Mouse (Mus musculus) embryonic facial prominence, embryonic 14.5 days (tissue): ENCODE results near the gene Cgrrf1. TPM values are rescaled to one million over a fixed set of nuclear protein-coding genes. Genes with fewer than 3 reads are reported as not detected.
"Not testable (repeated sequence)": the region's sequence is repeated elsewhere in the genome, so short reads cannot be mapped to it uniquely, and the experiment has no call there.

Source experiments
- ATAC-seq: fragments of 200-750 bp; cut with Nextera tagmentation; 2 replicates; pipeline ENCODE4 v1.8.0; 2017; ENCODE audit warnings: low read depth, moderate number of reproducible peaks, moderate TSS enrichment
- DNase-seq: peaks from one replicate; pipeline ENCODE4 v3.0.0-alpha.2; 2015; ENCODE audit warnings: low spot score
- H3K27ac ChIP-seq: fragments of 300-500 bp; sonication (generic); replicated peaks from 2 replicates; pipeline ENCODE4 v1.5.1; 2014; ENCODE audit warnings: low read depth, mild to moderate bottlenecking, low read length, moderate library complexity
- H3K27me3 ChIP-seq: fragments of 300-500 bp; sonication (generic); replicated peaks from 2 replicates; pipeline ENCODE4 v1.6.1; 2014; ENCODE audit warnings: low read length; ENCODE audit not compliant: control insufficient read depth, insufficient read depth
- H3K36me3 ChIP-seq: fragments of 300-500 bp; sonication (generic); 2 replicates; pipeline ENCODE4 v1.6.1; 2014; ENCODE audit warnings: low read length, mixed read lengths; ENCODE audit not compliant: control insufficient read depth, insufficient read depth
- H3K4me1 ChIP-seq: fragments of 300-500 bp; sonication (generic); 2 replicates; pipeline ENCODE4 v1.6.1; 2014; ENCODE audit warnings: antibody characterized with exemption, low read length; ENCODE audit not compliant: control insufficient read depth, insufficient read depth
- H3K4me2 ChIP-seq: fragments of 300-500 bp; sonication (generic); 2 replicates; pipeline ENCODE4 v1.6.1; 2014; ENCODE audit warnings: low read depth, mild to moderate bottlenecking, low read length, moderate library complexity, mixed read lengths
- H3K4me3 ChIP-seq: fragments of 300-500 bp; sonication (generic); 2 replicates; pipeline ENCODE4 v1.5.1; 2014; ENCODE audit warnings: low read depth, mild to moderate bottlenecking, low read length
- H3K9ac ChIP-seq: fragments of 300-500 bp; sonication (generic); 2 replicates; pipeline ENCODE4 v1.6.1; 2014; ENCODE audit warnings: low read depth, mild to moderate bottlenecking, low read length, moderate library complexity, mixed read lengths
- H3K9me3 ChIP-seq: fragments of 300-500 bp; sonication (generic); 2 replicates; pipeline ENCODE4 v1.6.1; 2016; ENCODE audit warnings: low read length; ENCODE audit not compliant: control insufficient read depth
- WGBS: fragments of 180-500 bp; shearing (Covaris S2); extraction: QIAGEN DNeasy Blood & Tissue Kit; methylation state at CpG from one replicate; pipeline ENCODE4 v1.1.7; 2014; 5-methylcytosine and 5-hydroxymethylcytosine counted together
- polyA plus RNA-seq: library from polyadenylated mRNA; unstranded; fragments of >200 nt; fragmentation: Nextera tagmentation; extraction: Ambion mirVana; gene quantifications from 2 replicates; pipeline ENCODE4 v1.2.1, GENCODE M21; 2014

The Cgrrf1 gene
- polyA plus RNA-seq, 1 experiment from 2014 or later = 28.7 TPM

GRCm38 (mm10) chr14:46818743-46819142 lies 13.2 kb upstream of the Cgrrf1 start:
- Histone ChIP-seq H3K27ac (no peak overlapping the region), H3K27me3 (0 out of 2 replicates have a peak, but pooled peaks cover 2% of the 10 kb centered on the region), H3K36me3 (peaks cover 32% of the 10 kb centered on the region), H3K9ac (no peak overlapping the region), H3K4me1 (peaks cover 13% of the 10 kb centered on the region), H3K9me3 (no peaks in the 10 kb centered on the region), H3K4me2 (no peak overlapping the region), H3K4me3 (no peak overlapping the region)
- ATAC-seq (no peak), DNase-seq (no peak)
- WGBS = 89% methylated on average over 7 of the region's 7 CpGs

GRCm38 (mm10) chr14:46819961-46820360 lies 12.0 kb upstream of the Cgrrf1 start:
- ATAC-seq, H3K9me3 ChIP-seq, H3K27ac ChIP-seq, H3K4me3 ChIP-seq, H3K4me2 ChIP-seq, H3K27me3 ChIP-seq, DNase-seq, H3K9ac ChIP-seq: not testable (repeated sequence)
- 97% methylated on average over 5 of the region's 6 CpGs for WGBS
- Histone ChIP-seq H3K4me1 (peaks cover 13% of the 10 kb centered on the region), H3K36me3 (peaks cover 23% of the 10 kb centered on the region)

DNA sequence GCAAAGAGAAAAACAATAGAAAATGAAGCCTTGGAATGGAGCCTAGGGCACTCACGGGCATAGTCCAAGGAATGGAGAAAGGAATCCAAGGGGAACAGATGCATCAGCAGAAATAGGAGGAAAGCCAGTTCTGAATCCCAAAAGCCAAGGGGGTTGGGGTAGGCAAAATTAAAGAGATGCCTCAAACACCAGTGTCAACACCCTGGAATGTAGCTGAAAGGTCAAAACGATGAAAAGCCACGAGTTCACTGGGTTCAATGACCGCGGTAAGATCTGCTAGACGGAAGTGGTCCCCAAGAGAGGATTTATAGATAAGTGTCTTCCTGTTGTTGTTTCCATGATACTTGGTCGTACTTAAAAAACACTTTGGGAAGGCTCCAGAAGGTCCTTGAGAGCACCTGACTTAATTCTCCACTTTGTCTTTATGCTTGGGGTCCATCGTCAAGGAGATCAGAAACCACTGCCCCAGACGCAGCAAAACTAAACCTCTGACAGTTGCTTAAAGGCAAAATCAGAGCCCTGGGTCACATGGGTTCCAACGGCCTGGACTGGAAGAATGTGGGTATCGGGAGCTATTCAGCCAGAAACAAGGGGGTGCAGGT lies 10.6 kb upstream of the Cgrrf1 start:
- Histone ChIP-seq H3K27me3 (0 out of 2 replicates have a peak, but pooled peaks cover 4% of the 10 kb centered on the region), H3K4me3 (peak overlapping the region; percentile 81), H3K4me2 (peak overlapping the region; percentile 91), H3K4me1 (peaks cover 13% of the 10 kb centered on the region), H3K9me3 (no peaks in the 10 kb centered on the region), H3K36me3 (peaks cover 11% of the 10 kb centered on the region; the same call in 1 of the 2 replicates), H3K27ac (peak overlapping the region; percentile 91), H3K9ac (peak overlapping the region; percentile 90)
- WGBS = 0% methylated on average over 11 of the region's 11 CpGs
- ATAC-seq = no peak
- DNase-seq = peak; percentile 26

GRCm38 (mm10) chr14:46821873-46822716 lies 9.8 kb upstream of the Cgrrf1 start, which contains the start of gene Gmfb:
Gene Gmfb, minus strand, starts transcription at chr14:46822242.
- ATAC-seq = peak; percentile 97
- H3K9ac ChIP-seq = peak within 1 kb of the TSS; percentile 90
- H3K27ac ChIP-seq = peak within 1 kb of the TSS; percentile 91
- no peaks in the 10 kb centered on the region for H3K9me3 ChIP-seq
- peaks cover 13% of the 10 kb centered on the region for H3K4me1 ChIP-seq
- 0 out of 2 replicates have a peak, but pooled peaks cover 5% of the 10 kb centered on the region for H3K36me3 ChIP-seq
- 1% methylated on average over 62 of the region's 65 CpGs for WGBS
- peak; percentile 96 for DNase-seq
- H3K27me3 ChIP-seq = 0 out of 2 replicates have a peak, but pooled peaks cover 4% of the 10 kb centered on the region
- H3K4me2 ChIP-seq = peak within 1 kb of the TSS; percentile 91
- H3K4me3 ChIP-seq = peak within 1 kb of the TSS; percentile 81

- Histone ChIP-seq H3K27me3 (0 out of 2 replicates have a peak, but pooled peaks cover 4% of the 10 kb centered on the region), H3K4me1 (peaks cover 13% of the 10 kb centered on the region), H3K4me3 (no peak overlapping the region), H3K9ac (no peak overlapping the region), H3K36me3 (no peaks in the 10 kb centered on the region), H3K4me2 (no peak overlapping the region), H3K9me3 (no peaks in the 10 kb centered on the region), H3K27ac (no peak overlapping the region)
- ATAC-seq = no peak
- 74% methylated on average over 2 of the region's 2 CpGs for WGBS
- DNase-seq = no peak
Observed at GRCm38 (mm10) chr14:46823996-46824395, 7.9 kb upstream of the Cgrrf1 start.

- H3K27me3 ChIP-seq = 0 out of 2 replicates have a peak, but pooled peaks cover 4% of the 10 kb centered on the region
- H3K4me1 ChIP-seq = no peaks in the 10 kb centered on the region
- WGBS = 50% methylated on average over 1 of the region's 1 CpGs
- no peak for ATAC-seq
- H3K27ac ChIP-seq = no peak overlapping the region
- no peak overlapping the region for H3K9ac ChIP-seq
- H3K4me2 ChIP-seq = no peak overlapping the region
- no peaks in the 10 kb centered on the region for H3K36me3 ChIP-seq
- H3K9me3 ChIP-seq = no peaks in the 10 kb centered on the region
- DNase-seq = no peak
- H3K4me3 ChIP-seq = no peak overlapping the region
Observed at GRCm38 (mm10) chr14:46827430-46827829, 4.5 kb upstream of the Cgrrf1 start.

- no peaks in the 10 kb centered on the region for H3K9me3 ChIP-seq
- no peak for ATAC-seq
- H3K9ac ChIP-seq = peak overlapping the region; percentile 77
- H3K36me3 ChIP-seq = no peaks in the 10 kb centered on the region
- H3K27ac ChIP-seq = peak overlapping the region; percentile 57
- 0 out of 2 replicates have a peak, but pooled peaks cover 6% of the 10 kb centered on the region for H3K4me1 ChIP-seq
- H3K27me3 ChIP-seq = no peaks in the 10 kb centered on the region
- H3K4me2 ChIP-seq = peak overlapping the region; percentile 84
- 8% methylated on average over 4 of the region's 4 CpGs for WGBS
- peak overlapping the region; percentile 76 for H3K4me3 ChIP-seq
- no peak for DNase-seq
Observed at GRCm38 (mm10) chr14:46831295-46831694, 630 bp upstream of the Cgrrf1 start.

- DNase-seq (peak; percentile 44), ATAC-seq (peak; percentile 70)
- no peaks in the 10 kb centered on the region for H3K9me3 ChIP-seq
- peak overlapping the region; percentile 76 for H3K4me3 ChIP-seq
- no peak overlapping the region for H3K27ac ChIP-seq
- H3K4me1 ChIP-seq = 0 out of 2 replicates have a peak, but pooled peaks cover 6% of the 10 kb centered on the region
- H3K4me2 ChIP-seq = peak overlapping the region; percentile 84
- WGBS = 8% methylated on average over 31 of the region's 40 CpGs
- peak overlapping the region; percentile 77 for H3K9ac ChIP-seq
- H3K27me3 ChIP-seq = no peaks in the 10 kb centered on the region
- no peaks in the 10 kb centered on the region for H3K36me3 ChIP-seq
Observed at GRCm38 (mm10) chr14:46832354-46833272, 688 bp downstream of the Cgrrf1 start.
